Mouse (Mus musculus) gastrocnemius, adult 2 months (tissue): ENCODE measurements around the gene Vapb. TPM values are rescaled to one million over a fixed set of nuclear protein-coding genes. Genes with fewer than 3 reads are reported as not detected.
A peak's percentile ranks its signal among the peaks of the same experiment; 100 is the strongest.
"Not testable (repeated sequence)": the region's sequence is repeated elsewhere in the genome, so short reads cannot be mapped to it uniquely, and the experiment has no call there.

Source experiments
- DNase-seq: peaks from one replicate; pipeline ENCODE4 v3.0.0; 2022
- H3K27ac ChIP-seq: fragments of 200-600 bp; 2 replicates; pipeline ENCODE4 v1.8.1; 2022; ENCODE audit warnings: mild to moderate bottlenecking
- H3K4me3 ChIP-seq: fragments of 200-600 bp; 2 replicates; pipeline ENCODE4 v1.8.1; 2022; ENCODE audit warnings: mild to moderate bottlenecking, moderate library complexity
- CTCF ChIP-seq: fragments of 200-600 bp; IDR thresholded peaks from 2 replicates; pipeline ENCODE4 v1.8.1; 2022; ENCODE audit warnings: antibody characterized with exemption, mild to moderate bottlenecking, moderate library complexity
- intact Hi-C: fragments of 180-260 bp; cut with DNase I; formaldehyde crosslinking; loops from one replicate; pipeline ENCODE4 v1.15.1; 2025
- long read RNA-seq, 2 experiments: library from polyadenylated mRNA; stranded (forward); transcript quantifications; one replicate each; pipeline ENCODE4 v2.0.0; 2021
- total RNA-seq, 2 experiments: library from RNA; stranded (reverse); gene quantifications; 2 replicates each; pipeline ENCODE4 v1.2.3; 2021

Gene Vapb
- 100 to 1,000 TPM; 159 to 160 TPM for total RNA-seq
- long read RNA-seq, experiment 1, full-length matches to known transcripts = 5 of 6 reads
- long read RNA-seq, experiment 1, partial matches to known transcripts = 0 of 6 reads
- long read RNA-seq, experiment 1, other reads (novel, unspliced or antisense) = 1 of 6 reads
- long read RNA-seq, experiment 2, full-length matches to known transcripts = 4 of 9 reads
- long read RNA-seq, experiment 2, partial matches to known transcripts = 0 of 9 reads
- long read RNA-seq, experiment 2, other reads (novel, unspliced or antisense) = 5 of 9 reads

- intact Hi-C loops = no loop called here
- peak; percentile 100 for DNase-seq
- H3K4me3 ChIP-seq = peak within 1 kb of the TSS; percentile 99
- peak within 1 kb of the TSS; percentile 96 for H3K27ac ChIP-seq
- peak; percentile 24; the same call in 1 of the 2 replicates for TF ChIP-seq CTCF
Measured at GRCm38 (mm10) chr2:173737222-173737989, at the start of gene Vapb. Vapb (plus strand) TSS chr2:173737511.

- intact Hi-C loops = no loop called here
- no peak overlapping the region for H3K27ac ChIP-seq
- no peak overlapping the region for H3K4me3 ChIP-seq
- no peak for TF ChIP-seq CTCF
- no peak for DNase-seq
Measured at GRCm38 (mm10) chr2:173689835-173690234, 47.5 kb upstream of the Vapb start.

- H3K4me3 ChIP-seq = no peak overlapping the region
- H3K27ac ChIP-seq = no peak overlapping the region
- DNase-seq = no peak
- TF ChIP-seq CTCF = no peak
- intact Hi-C loops = no loop called here
Measured at GRCm38 (mm10) chr2:173691748-173692147, 45.6 kb upstream of the Vapb start.

- Histone ChIP-seq H3K27ac (no peak overlapping the region), H3K4me3 (no peak overlapping the region)
- no peak for DNase-seq
- intact Hi-C loops = no loop called here
- TF ChIP-seq CTCF = no peak
Measured at GRCm38 (mm10) chr2:173692693-173693092, 44.6 kb upstream of the Vapb start.

GRCm38 (mm10) chr2:173698850-173699249, 38.5 kb upstream of the Vapb start:
- Histone ChIP-seq H3K4me3 (no peak overlapping the region), H3K27ac (no peak overlapping the region)
- TF ChIP-seq CTCF = no peak
- intact Hi-C loops = no loop called here
- no peak for DNase-seq

- DNase-seq = no peak
- no peak for TF ChIP-seq CTCF
- peak overlapping the region; percentile 48 for H3K27ac ChIP-seq
- intact Hi-C loops = no loop called here
- H3K4me3 ChIP-seq = no peak overlapping the region
Measured at GRCm38 (mm10) chr2:173702096-173702866, 35.0 kb upstream of the Vapb start.

GRCm38 (mm10) chr2:173702867-173703237, 34.5 kb upstream of the Vapb start:
- no peak for DNase-seq
- TF ChIP-seq CTCF = no peak
- intact Hi-C loops = no loop called here
- H3K27ac ChIP-seq = peak overlapping the region; percentile 48; the same call in 1 of the 2 replicates
- no peak overlapping the region for H3K4me3 ChIP-seq

- Histone ChIP-seq H3K27ac (peak overlapping the region; percentile 35), H3K4me3 (no peak overlapping the region)
- no peak for TF ChIP-seq CTCF
- intact Hi-C loops = no loop called here
- DNase-seq = no peak
Measured at GRCm38 (mm10) chr2:173705827-173706551, 31.3 kb upstream of the Vapb start.

GRCm38 (mm10) chr2:173707626-173708025, 29.7 kb upstream of the Vapb start:
- H3K27ac ChIP-seq, DNase-seq, intact Hi-C loops, H3K4me3 ChIP-seq: not testable (repeated sequence)

GRCm38 (mm10) chr2:173710193-173710592, 27.1 kb upstream of the Vapb start:
- no peak for TF ChIP-seq CTCF
- Histone ChIP-seq H3K27ac (no peak overlapping the region), H3K4me3 (no peak overlapping the region)
- intact Hi-C loops = no loop called here
- no peak for DNase-seq

GRCm38 (mm10) chr2:173712656-173713055, 24.7 kb upstream of the Vapb start:
- DNase-seq = no peak
- no peak for TF ChIP-seq CTCF
- intact Hi-C loops = no loop called here
- Histone ChIP-seq H3K4me3 (no peak overlapping the region), H3K27ac (no peak overlapping the region)

GRCm38 (mm10) chr2:173713241-173713640, 24.1 kb upstream of the Vapb start:
- Histone ChIP-seq H3K27ac (no peak overlapping the region), H3K4me3 (no peak overlapping the region)
- TF ChIP-seq CTCF = no peak
- intact Hi-C loops = no loop called here
- no peak for DNase-seq
